Mouse (Mus musculus) kidney, adult 2 months (tissue): ENCODE data around the gene Ero1lb.
"Not testable (repeated sequence)": the region's sequence is repeated elsewhere in the genome, so short reads cannot be mapped to it uniquely, and the experiment has no call there.

Experiments
- CTCF ChIP-seq: fragments of 200-500 bp; conservative IDR thresholded peaks from 2 replicates; pipeline ENCODE4 v1.5.1; 2011; ENCODE audit warnings: low read depth, mild to moderate bottlenecking, control low read depth, low read length, moderate library complexity, mixed read lengths; ENCODE audit not compliant: insufficient read depth, insufficient read length
- POLR2A ChIP-seq: fragments of 200-500 bp; IDR thresholded peaks from one replicate; pipeline ENCODE4 v1.6.1; 2011; ENCODE audit warnings: low read depth, low read length, control low read depth

- TF ChIP-seq POLR2A, CTCF: not testable (repeated sequence)
These were observed 64.6 kb downstream of the Ero1lb start for GRCm38 (mm10) chr13:12630252-12630651.
